8 mouse cellular contexts compared by ENCODE assay signal in the genomic region with DNA sequence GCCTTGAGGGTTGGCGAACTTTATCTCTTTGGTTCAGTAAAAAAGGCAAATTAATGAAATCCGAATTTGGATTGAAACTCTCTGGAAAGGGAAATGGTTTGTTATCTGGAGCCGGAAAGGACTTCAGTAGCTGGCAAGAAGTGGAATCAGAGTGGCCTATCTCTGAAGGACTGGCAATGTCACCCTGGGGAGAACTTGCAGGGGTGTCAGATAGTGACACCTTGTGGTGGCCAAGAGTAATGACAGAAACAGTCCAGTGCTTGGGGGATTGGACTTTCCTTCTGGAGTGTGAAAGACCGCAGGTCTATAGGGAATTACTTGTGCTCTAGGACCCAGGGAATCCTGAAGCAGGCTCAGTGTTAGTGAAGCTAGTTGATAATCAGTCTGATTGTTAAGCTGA. TPM values are rescaled to one million over a fixed set of nuclear protein-coding genes. Genes with fewer than 3 reads are reported as not detected.
DNase-seq lines count a peak whose midpoint lies in the region; ATAC-seq lines count a peak whose summit lies in the region.

No protein-coding gene starts in this region.

- no peak overlapping the region for H3K27ac ChIP-seq in midbrain, embryonic 10.5 days (replicated peaks)
- H3K27ac ChIP-seq in midbrain, embryonic 13.5 days, result no peak overlapping the region
- H3K27ac ChIP-seq in heart, embryonic 16.5 days (ENCODE audit: low read length), result peak overlapping the region; percentile 80
- H3K27ac ChIP-seq in limb, embryonic 10.5 days, result no peak overlapping the region

- no peaks in the 10 kb centered on the region for H3K36me3 ChIP-seq in midbrain, embryonic 10.5 days
- no peaks in the 10 kb centered on the region for H3K36me3 ChIP-seq in midbrain, embryonic 13.5 days
- no peaks in the 10 kb centered on the region for H3K36me3 ChIP-seq in heart, embryonic 16.5 days (ENCODE audit: control insufficient read depth, insufficient read depth)
- H3K36me3 ChIP-seq in limb, embryonic 10.5 days, result no peaks in the 10 kb centered on the region

- H3K9me3 ChIP-seq in midbrain, embryonic 10.5 days (replicated peaks), result no peaks in the 10 kb centered on the region
- no peaks in the 10 kb centered on the region for H3K9me3 ChIP-seq in midbrain, embryonic 13.5 days
- H3K9me3 ChIP-seq in heart, embryonic 16.5 days (replicated peaks; ENCODE audit: control insufficient read depth, low read length), result no peaks in the 10 kb centered on the region
- no peaks in the 10 kb centered on the region for H3K9me3 ChIP-seq in limb, embryonic 10.5 days (replicated peaks)

- 33% methylated on average over 4 of the region's 4 CpGs for WGBS in midbrain, embryonic 10.5 days
- WGBS in midbrain, embryonic 13.5 days, result 35% methylated on average over 4 of the region's 4 CpGs
- 14% methylated on average over 4 of the region's 4 CpGs for WGBS in heart, embryonic 16.5 days
- 36% methylated on average over 4 of the region's 4 CpGs for WGBS in limb, embryonic 10.5 days

- ATAC-seq in midbrain, embryonic 13.5 days, result no peak
- ATAC-seq in heart, embryonic 16.5 days (replicated peaks; ENCODE audit: extremely low read depth, insufficient read depth, low FRiP score), result peak; percentile 83

- H3K9ac ChIP-seq in midbrain, embryonic 13.5 days (replicated peaks), result no peak overlapping the region
- peak overlapping the region; percentile 53; the same call in 1 of the 2 replicates for H3K9ac ChIP-seq in heart, embryonic 16.5 days (ENCODE audit: low read length)

- no peak overlapping the region for H3K4me3 ChIP-seq in midbrain, embryonic 10.5 days
- no peak overlapping the region for H3K4me3 ChIP-seq in midbrain, embryonic 13.5 days (replicated peaks)
- 0 out of 2 replicates have a peak overlapping the region, but pooled peaks have one; percentile 13 for H3K4me3 ChIP-seq in heart, embryonic 16.5 days (ENCODE audit: low read length)
- no peak overlapping the region for H3K4me3 ChIP-seq in limb, embryonic 10.5 days

- no peaks in the 10 kb centered on the region for H3K27me3 ChIP-seq in midbrain, embryonic 10.5 days (ENCODE audit: low read depth, poor library complexity, severe bottlenecking)
- H3K27me3 ChIP-seq in midbrain, embryonic 13.5 days, result 0 out of 2 replicates have a peak, but pooled peaks cover 2% of the 10 kb centered on the region
- no peaks in the 10 kb centered on the region for H3K27me3 ChIP-seq in heart, embryonic 16.5 days (ENCODE audit: control insufficient read depth, insufficient read depth, low read length)
- H3K27me3 ChIP-seq in limb, embryonic 10.5 days (ENCODE audit: low read depth, poor library complexity, severe bottlenecking), result no peaks in the 10 kb centered on the region

- DNase-seq in midbrain, embryonic 10.5 days (ENCODE audit: low spot score), result peak; percentile 41
- peak; percentile 83 for DNase-seq in NIH3T3 (ENCODE audit: low read depth)
- DNase-seq in embryo, embryonic 11 days, result peak; percentile 75
- DNase-seq in limb, embryonic 10.5 days (ENCODE audit: low spot score), result peak; percentile 59
- DNase-seq in naive thymus-derived CD4-positive, alpha-beta T cell, adult 2 months (ENCODE audit: low read depth), result peak; percentile 80
- no peak for DNase-seq in spleen, postnatal 14 days (ENCODE audit: low spot score in 2 of 2)

- no peak overlapping the region for H3K4me2 ChIP-seq in midbrain, embryonic 13.5 days (replicated peaks)
- H3K4me2 ChIP-seq in heart, embryonic 16.5 days (ENCODE audit: low read depth, low read length), result peak overlapping the region; percentile 49

- H3K4me1 ChIP-seq in midbrain, embryonic 10.5 days, result no peaks in the 10 kb centered on the region
- H3K4me1 ChIP-seq in midbrain, embryonic 13.5 days (replicated peaks), result no peaks in the 10 kb centered on the region
- peaks cover 5% of the 10 kb centered on the region for H3K4me1 ChIP-seq in heart, embryonic 16.5 days (ENCODE audit: control insufficient read depth, insufficient read depth, low read length)
- H3K4me1 ChIP-seq in limb, embryonic 10.5 days, result 0 out of 2 replicates have a peak, but pooled peaks cover 5% of the 10 kb centered on the region

RNA-seq across cellular contexts. Expression of a gene that starts 11.0 kb away (rescaled TPM):
- 2.5 and 2.9 TPM in 2 replicates for polyA plus RNA-seq in midbrain, embryonic 10.5 days (2016; fragmentation: Nextera tagmentation; extraction: Ambion mirVana)
- 6.1 and 6.6 TPM in 2 replicates for polyA plus RNA-seq in midbrain, embryonic 13.5 days (2015; fragmentation: Nextera tagmentation; extraction: Ambion mirVana)
- polyA plus RNA-seq in heart, embryonic 16.5 days (2015; fragmentation: Nextera tagmentation; extraction: Ambion mirVana), result 1.4 and 2.0 TPM in 2 replicates
- polyA plus RNA-seq in limb, embryonic 10.5 days (2016; fragmentation: Nextera tagmentation; extraction: Ambion mirVana), result 4.0 and 4.3 TPM in 2 replicates

RNA-seq across cellular contexts. Expression of a gene that starts 23.9 kb away (rescaled TPM):
- 23.7 and 27.1 TPM in 2 replicates for polyA plus RNA-seq in midbrain, embryonic 10.5 days (2016; fragmentation: Nextera tagmentation; extraction: Ambion mirVana)
- 19.9 and 21.7 TPM in 2 replicates for polyA plus RNA-seq in midbrain, embryonic 13.5 days (2015; fragmentation: Nextera tagmentation; extraction: Ambion mirVana)
- polyA plus RNA-seq in heart, embryonic 16.5 days (2015; fragmentation: Nextera tagmentation; extraction: Ambion mirVana), result 49.0 and 51.6 TPM in 2 replicates
- 21.8 and 25.4 TPM in 2 replicates for polyA plus RNA-seq in limb, embryonic 10.5 days (2016; fragmentation: Nextera tagmentation; extraction: Ambion mirVana)

RNA-seq across cellular contexts. Expression of a gene that starts 51.4 kb away (rescaled TPM):
- polyA plus RNA-seq in midbrain, embryonic 10.5 days (2016; fragmentation: Nextera tagmentation; extraction: Ambion mirVana), result 48.0 and 50.2 TPM in 2 replicates
- 41.2 and 44.3 TPM in 2 replicates for polyA plus RNA-seq in midbrain, embryonic 13.5 days (2015; fragmentation: Nextera tagmentation; extraction: Ambion mirVana)
- polyA plus RNA-seq in heart, embryonic 16.5 days (2015; fragmentation: Nextera tagmentation; extraction: Ambion mirVana), result 19.7 and 21.5 TPM in 2 replicates
- polyA plus RNA-seq in limb, embryonic 10.5 days (2016; fragmentation: Nextera tagmentation; extraction: Ambion mirVana), result 49.5 and 54.5 TPM in 2 replicates

RNA-seq across cellular contexts. Expression of a gene that starts 55.2 kb away (rescaled TPM):
- 7.0 and 7.4 TPM in 2 replicates for polyA plus RNA-seq in midbrain, embryonic 10.5 days (2016; fragmentation: Nextera tagmentation; extraction: Ambion mirVana)
- 6.3 and 6.6 TPM in 2 replicates for polyA plus RNA-seq in midbrain, embryonic 13.5 days (2015; fragmentation: Nextera tagmentation; extraction: Ambion mirVana)
- polyA plus RNA-seq in heart, embryonic 16.5 days (2015; fragmentation: Nextera tagmentation; extraction: Ambion mirVana), result 4.9 and 5.8 TPM in 2 replicates
- 9.1 and 9.2 TPM in 2 replicates for polyA plus RNA-seq in limb, embryonic 10.5 days (2016; fragmentation: Nextera tagmentation; extraction: Ambion mirVana)

Comparison
In these comparisons a context has a peak if more than half of its experiments do, and no peak if none do; other contexts are left out.
1. DNase-seq: peak in midbrain, embryonic 10.5 days (single experiment), NIH3T3 (single experiment), embryo, embryonic 11 days (single experiment), limb, embryonic 10.5 days (single experiment) and naive thymus-derived CD4-positive, alpha-beta T cell, adult 2 months (single experiment); none in spleen, postnatal 14 days (0 of 2).